Mouse (Mus musculus) limb, embryonic 14.5 days (tissue): ENCODE measurements around the gene Wdr75. TPM values are rescaled to one million over a fixed set of nuclear protein-coding genes. Genes with fewer than 3 reads are reported as not detected.

Experiments used
- ATAC-seq: fragments of 200-750 bp; cut with Nextera tagmentation; 2 replicates; pipeline ENCODE4 v1.8.0; 2017; ENCODE audit warnings: low read depth, moderate number of reproducible peaks, moderate TSS enrichment; ENCODE audit not compliant: low FRiP score
- DNase-seq: peaks from one replicate; pipeline ENCODE4 v3.0.0-alpha.2; 2015; ENCODE audit warnings: low spot score
- H3K27ac ChIP-seq: fragments of 300-500 bp; sonication (generic); replicated peaks from 2 replicates; pipeline ENCODE4 v1.5.1; 2014; ENCODE audit warnings: low read depth, mild to moderate bottlenecking, low read length, moderate library complexity, mixed read lengths
- H3K27me3 ChIP-seq: fragments of 300-500 bp; sonication (generic); 2 replicates; pipeline ENCODE4 v1.6.1; 2014; ENCODE audit warnings: low read length, mixed read lengths; ENCODE audit not compliant: control insufficient read depth, insufficient read depth
- H3K36me3 ChIP-seq: fragments of 300-500 bp; sonication (generic); 2 replicates; pipeline ENCODE4 v1.6.1; 2014; ENCODE audit warnings: mild to moderate bottlenecking, low read length, moderate library complexity, mixed read lengths; ENCODE audit not compliant: control insufficient read depth, insufficient read depth
- H3K4me1 ChIP-seq: fragments of 300-500 bp; sonication (generic); 2 replicates; pipeline ENCODE4 v1.6.1; 2014; ENCODE audit warnings: antibody characterized with exemption, low read length, mixed read lengths; ENCODE audit not compliant: control insufficient read depth, insufficient read depth
- H3K4me2 ChIP-seq: fragments of 300-500 bp; sonication (generic); replicated peaks from 2 replicates; pipeline ENCODE4 v1.6.1; 2014; ENCODE audit warnings: low read depth, mild to moderate bottlenecking, low read length, moderate library complexity; ENCODE audit not compliant: severe bottlenecking
- H3K4me3 ChIP-seq: fragments of 300-500 bp; sonication (generic); replicated peaks from 2 replicates; pipeline ENCODE4 v1.5.1; 2014; ENCODE audit warnings: low read length
- H3K9ac ChIP-seq: fragments of 300-500 bp; sonication (generic); 2 replicates; pipeline ENCODE4 v1.6.1; 2014; ENCODE audit warnings: mild to moderate bottlenecking, low read depth, low read length, moderate library complexity; ENCODE audit not compliant: severe bottlenecking
- H3K9me3 ChIP-seq: fragments of 300-500 bp; sonication (generic); 2 replicates; pipeline ENCODE4 v1.6.1; 2016; ENCODE audit warnings: low read length; ENCODE audit not compliant: control insufficient read depth
- POLR2A ChIP-seq: fragments of 200-500 bp; IDR thresholded peaks from 2 replicates; pipeline ENCODE4 v1.8.0; 2012; ENCODE audit warnings: inconsistent platforms, mild to moderate bottlenecking, moderate library complexity, borderline replicate concordance; ENCODE audit not compliant: insufficient read depth, insufficient read length; ENCODE audit errors: extremely low read depth
- WGBS: fragments of 180-500 bp; shearing (Covaris S2); extraction: QIAGEN DNeasy Blood & Tissue Kit; methylation state at CpG from one replicate; pipeline ENCODE4 v1.1.7; 2014; 5-methylcytosine and 5-hydroxymethylcytosine counted together
- polyA plus RNA-seq, 2 experiments: library from polyadenylated mRNA; depleted of rRNA in 1 of 2; stranded (reverse) in 1 of 2; unstranded in 1 of 2; fragments of >200 nt; fragmentation: Nextera tagmentation in 1 of 2; extraction: Ambion mirVana in 1 of 2; gene quantifications; 2 replicates each; pipeline versions ENCODE4 v1.2.1 to v1.2.3; 2012 to 2014

Wdr75 gene
- polyA plus RNA-seq, 2 experiments: 64.1 to 69.1 TPM

GRCm38 (mm10) chr1:45863641-45864040 lies 68.7 kb downstream of the Wdr75 start:
- DNase-seq (no peak), ATAC-seq (no peak)
- Histone ChIP-seq H3K4me3 (no peak overlapping the region), H3K27me3 (no peaks in the 10 kb centered on the region), H3K4me1 (peaks cover 21% of the 10 kb centered on the region), H3K36me3 (no peaks in the 10 kb centered on the region), H3K9ac (no peak overlapping the region), H3K27ac (no peak overlapping the region), H3K4me2 (no peak overlapping the region), H3K9me3 (no peaks in the 10 kb centered on the region)
- WGBS: 94% methylated on average over 3 of the region's 3 CpGs
- no peak for TF ChIP-seq POLR2A

- TF ChIP-seq POLR2A: no peak
- H3K9me3 ChIP-seq: no peaks in the 10 kb centered on the region
- H3K27me3 ChIP-seq: no peaks in the 10 kb centered on the region
- H3K9ac ChIP-seq: no peak overlapping the region
- peak; percentile 60 for DNase-seq
- no peak overlapping the region for H3K4me3 ChIP-seq
- no peak overlapping the region for H3K4me2 ChIP-seq
- peaks cover 21% of the 10 kb centered on the region for H3K4me1 ChIP-seq
- peak overlapping the region; percentile 68 for H3K27ac ChIP-seq
- no peaks in the 10 kb centered on the region for H3K36me3 ChIP-seq
- WGBS: 24% methylated on average over 4 of the region's 4 CpGs
- ATAC-seq: no peak; the same call in 1 of the 2 replicates
Measured at GRCm38 (mm10) chr1:45864564-45865014, 69.6 kb downstream of the Wdr75 start.

GRCm38 (mm10) chr1:45865316-45865715 lies 70.3 kb downstream of the Wdr75 start:
- no peak for DNase-seq
- Histone ChIP-seq H3K9ac (no peak overlapping the region), H3K9me3 (no peaks in the 10 kb centered on the region), H3K27me3 (no peaks in the 10 kb centered on the region), H3K27ac (peak overlapping the region; percentile 65), H3K4me1 (peaks cover 15% of the 10 kb centered on the region; the same call in 1 of the 2 replicates), H3K36me3 (no peaks in the 10 kb centered on the region), H3K4me3 (no peak overlapping the region), H3K4me2 (no peak overlapping the region)
- no peak for TF ChIP-seq POLR2A
- ATAC-seq: no peak
- WGBS: 24% methylated on average over 1 of the region's 1 CpGs

GRCm38 (mm10) chr1:45865727-45866126 lies 70.8 kb downstream of the Wdr75 start:
- Histone ChIP-seq H3K27ac (no peak overlapping the region), H3K36me3 (no peaks in the 10 kb centered on the region), H3K4me3 (no peak overlapping the region), H3K9me3 (no peaks in the 10 kb centered on the region), H3K4me2 (no peak overlapping the region), H3K4me1 (peaks cover 15% of the 10 kb centered on the region; the same call in 1 of the 2 replicates), H3K27me3 (no peaks in the 10 kb centered on the region), H3K9ac (no peak overlapping the region)
- ATAC-seq (no peak), DNase-seq (no peak)
- no peak for TF ChIP-seq POLR2A
- WGBS: 32% methylated on average over 5 of the region's 5 CpGs

GRCm38 (mm10) chr1:45866288-45867018 lies 71.5 kb downstream of the Wdr75 start:
- Histone ChIP-seq H3K27me3 (no peaks in the 10 kb centered on the region), H3K4me2 (no peak overlapping the region), H3K9ac (no peak overlapping the region), H3K27ac (no peak overlapping the region), H3K36me3 (no peaks in the 10 kb centered on the region), H3K4me1 (peaks cover 15% of the 10 kb centered on the region; the same call in 1 of the 2 replicates), H3K9me3 (no peaks in the 10 kb centered on the region), H3K4me3 (no peak overlapping the region)
- no peak for TF ChIP-seq POLR2A
- ATAC-seq (peak; percentile 21; the same call in 1 of the 2 replicates), DNase-seq (peak; percentile 47)
- 14% methylated on average over 3 of the region's 3 CpGs for WGBS
